Mouse (Mus musculus) thymus, adult 2 months (tissue): Measurements from ENCODE around the gene Slc2a2. TPM values are rescaled to one million over a fixed set of nuclear protein-coding genes. Genes with fewer than 3 reads are reported as not detected.
A peak's percentile ranks its signal among the peaks of the same experiment; 100 is the strongest.
"Not testable (repeated sequence)": the region's sequence is repeated elsewhere in the genome, so short reads cannot be mapped to it uniquely, and the experiment has no call there.

Experiments
- DNase-seq: peaks from one replicate; pipeline ENCODE4 v3.0.0; 2021
- H3K27ac ChIP-seq: fragments of 200-500 bp; 2 replicates; pipeline ENCODE4 v1.5.1; 2012; ENCODE audit warnings: low read length, control low read depth; ENCODE audit not compliant: control insufficient read depth, insufficient read depth
- H3K27me3 ChIP-seq: fragments of 200-500 bp; 2 replicates; pipeline ENCODE4 v1.6.1; 2012; ENCODE audit warnings: mild to moderate bottlenecking, low read length, moderate library complexity, mixed read lengths; ENCODE audit not compliant: control insufficient read depth, insufficient read depth
- H3K36me3 ChIP-seq: fragments of 200-500 bp; 2 replicates; pipeline ENCODE4 v1.6.1; 2012; ENCODE audit warnings: mild to moderate bottlenecking, low read length, moderate library complexity; ENCODE audit not compliant: control insufficient read depth, insufficient read depth
- H3K4me1 ChIP-seq: fragments of 200-500 bp; replicated peaks from 2 replicates; pipeline ENCODE4 v1.6.1; 2012; ENCODE audit warnings: low read length; ENCODE audit not compliant: control insufficient read depth, insufficient read depth
- H3K4me3 ChIP-seq: fragments of 200-500 bp; 2 replicates; pipeline ENCODE4 v1.5.1; 2012; ENCODE audit warnings: mild to moderate bottlenecking, low read length, control low read depth, moderate library complexity; ENCODE audit not compliant: control insufficient read depth, insufficient read depth
- CTCF ChIP-seq: fragments of 200-500 bp; IDR thresholded peaks from 2 replicates; pipeline ENCODE4 v1.5.1; 2012; ENCODE audit warnings: mild to moderate bottlenecking, control low read depth, low read length, moderate library complexity, borderline replicate concordance; ENCODE audit not compliant: control insufficient read depth, poor library complexity, insufficient read depth; ENCODE audit errors: extremely low read depth
- POLR2A ChIP-seq: fragments of 200-500 bp; IDR thresholded peaks from 2 replicates; pipeline ENCODE4 v1.6.1; 2012; ENCODE audit warnings: mild to moderate bottlenecking, low read length, control low read depth, moderate library complexity; ENCODE audit not compliant: control insufficient read depth, poor library complexity, insufficient read depth; ENCODE audit errors: extremely low read depth
- WGBS: fragments of 180-500 bp; shearing (Covaris S2); methylation state at CpG from one replicate; pipeline ENCODE4 v1.1.7; 2018; 5-methylcytosine and 5-hydroxymethylcytosine counted together
- polyA plus RNA-seq: library from polyadenylated mRNA; depleted of rRNA; stranded (reverse); fragments of >200 nt; gene quantifications from 2 replicates; pipeline ENCODE4 v1.2.3, GENCODE M21; 2012

The Slc2a2 gene
- polyA plus RNA-seq, 1 experiment = 0.08 TPM

DNA sequence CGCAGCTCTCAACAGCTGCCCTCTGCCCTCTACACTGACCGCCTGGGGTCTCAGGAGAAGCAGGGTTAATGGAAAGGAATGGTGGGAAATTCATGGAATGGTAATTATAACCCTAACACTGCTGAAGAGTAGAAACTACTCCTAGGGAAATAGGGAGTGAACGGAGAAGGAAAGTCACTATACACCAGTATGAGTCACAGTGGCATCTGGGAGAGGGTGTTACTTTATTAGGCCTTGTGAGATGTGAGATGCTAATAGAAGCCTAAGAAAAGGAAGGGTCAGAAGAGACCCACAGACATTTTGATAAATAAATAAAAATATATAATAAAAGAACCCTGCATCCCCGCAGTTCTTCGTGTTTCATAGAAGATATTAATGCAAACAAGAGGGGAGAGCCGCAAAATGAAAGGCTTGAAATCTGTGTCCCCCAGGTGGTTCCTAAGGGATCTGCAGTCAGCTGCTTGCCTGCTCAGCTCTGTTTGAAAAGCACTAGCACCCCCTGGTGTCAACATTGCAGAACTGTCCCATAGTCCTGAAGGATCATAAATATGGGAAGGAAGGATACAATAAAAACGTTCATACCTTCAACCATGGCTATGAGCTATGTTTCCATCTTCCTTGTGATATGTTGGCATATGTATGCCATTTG is 48.3 kb downstream of the Slc2a2 start:
- Histone ChIP-seq H3K27ac (no peak overlapping the region), H3K27me3 (no peaks in the 10 kb centered on the region), H3K4me3 (no peak overlapping the region), H3K36me3 (no peaks in the 10 kb centered on the region), H3K4me1 (no peaks in the 10 kb centered on the region)
- DNase-seq = peak; percentile 71
- 40% methylated on average over 7 of the region's 7 CpGs for WGBS
- peak; percentile 27; the same call in 1 of the 2 replicates for TF ChIP-seq CTCF
- TF ChIP-seq POLR2A = no peak

DNA sequence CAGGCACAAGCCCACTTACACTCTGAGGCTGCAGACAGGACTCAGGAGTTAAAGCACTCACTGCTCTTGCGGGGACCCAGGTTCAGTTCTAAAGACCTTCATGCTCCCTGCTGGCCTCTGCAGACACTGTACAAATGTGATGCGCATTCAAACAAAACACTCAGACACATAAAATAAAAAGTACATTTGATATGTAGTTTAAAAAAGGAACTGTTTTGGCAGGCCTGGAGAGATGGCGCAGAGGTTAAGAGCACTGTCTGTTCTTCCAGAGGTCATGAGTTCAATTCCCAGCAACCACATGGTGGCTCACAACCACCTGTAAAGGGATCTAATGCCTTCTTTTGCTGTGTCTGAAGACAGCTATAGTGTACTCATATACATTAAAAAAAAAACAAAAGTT is 50.4 kb downstream of the Slc2a2 start:
- no peaks in the 10 kb centered on the region for H3K36me3 ChIP-seq
- no peak overlapping the region for H3K27ac ChIP-seq
- 97% methylated on average over 3 of the region's 3 CpGs for WGBS
- H3K4me1 ChIP-seq = no peaks in the 10 kb centered on the region
- no peaks in the 10 kb centered on the region for H3K27me3 ChIP-seq
- no peak overlapping the region for H3K4me3 ChIP-seq
- DNase-seq = no peak
- no peak for TF ChIP-seq CTCF

DNA sequence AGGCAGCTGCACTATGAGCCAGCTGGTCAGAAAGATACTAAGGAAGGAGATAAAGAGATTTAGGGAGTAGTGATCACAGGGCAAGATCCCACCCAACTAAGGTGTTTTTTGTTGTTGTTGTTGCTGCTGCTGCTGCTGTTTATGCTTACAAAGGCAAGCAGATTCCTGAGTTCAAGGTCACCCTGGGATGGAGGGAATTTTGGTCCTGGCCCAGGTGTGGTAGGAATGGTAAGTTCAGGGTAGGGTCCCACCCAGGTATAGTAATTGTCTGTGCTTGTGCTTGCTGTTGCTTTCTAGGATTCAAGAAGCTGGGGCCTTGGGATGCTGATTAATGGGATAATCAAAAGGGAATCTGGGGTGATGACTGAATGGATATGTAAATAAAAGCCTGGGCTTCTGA is 51.3 kb downstream of the Slc2a2 start:
- Histone ChIP-seq H3K27ac (no peak overlapping the region), H3K4me1 (no peaks in the 10 kb centered on the region), H3K27me3 (no peaks in the 10 kb centered on the region), H3K36me3 (no peaks in the 10 kb centered on the region), H3K4me3 (no peak overlapping the region)
- TF ChIP-seq CTCF (no peak), POLR2A (no peak)
- no peak for DNase-seq

DNA sequence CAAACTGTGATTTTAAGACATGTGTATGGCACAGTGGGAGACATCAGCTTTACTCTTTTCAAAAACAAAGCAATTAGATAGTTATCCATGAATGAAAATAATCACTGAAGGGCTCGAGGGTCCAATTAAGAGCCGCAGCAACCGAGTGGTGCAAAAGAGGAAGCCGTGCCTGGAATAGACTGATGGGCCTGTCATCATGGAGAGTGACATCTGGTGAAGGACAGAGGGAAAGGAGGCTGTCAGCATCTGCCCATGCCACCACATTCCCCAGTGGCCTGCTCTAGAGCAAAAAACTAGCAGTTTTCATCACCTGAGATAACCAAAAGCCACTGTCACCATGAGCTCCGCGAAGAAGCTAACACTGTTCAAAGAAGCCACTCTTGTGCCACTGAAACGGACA is 57.8 kb downstream of the Slc2a2 start:
- no peak overlapping the region for H3K27ac ChIP-seq
- no peak overlapping the region for H3K4me3 ChIP-seq
- H3K4me1 ChIP-seq = no peaks in the 10 kb centered on the region
- 84% methylated on average over 7 of the region's 7 CpGs for WGBS
- no peak for DNase-seq
- no peak for TF ChIP-seq CTCF
- TF ChIP-seq POLR2A = no peak
- H3K36me3 ChIP-seq = no peaks in the 10 kb centered on the region
- no peaks in the 10 kb centered on the region for H3K27me3 ChIP-seq

DNA sequence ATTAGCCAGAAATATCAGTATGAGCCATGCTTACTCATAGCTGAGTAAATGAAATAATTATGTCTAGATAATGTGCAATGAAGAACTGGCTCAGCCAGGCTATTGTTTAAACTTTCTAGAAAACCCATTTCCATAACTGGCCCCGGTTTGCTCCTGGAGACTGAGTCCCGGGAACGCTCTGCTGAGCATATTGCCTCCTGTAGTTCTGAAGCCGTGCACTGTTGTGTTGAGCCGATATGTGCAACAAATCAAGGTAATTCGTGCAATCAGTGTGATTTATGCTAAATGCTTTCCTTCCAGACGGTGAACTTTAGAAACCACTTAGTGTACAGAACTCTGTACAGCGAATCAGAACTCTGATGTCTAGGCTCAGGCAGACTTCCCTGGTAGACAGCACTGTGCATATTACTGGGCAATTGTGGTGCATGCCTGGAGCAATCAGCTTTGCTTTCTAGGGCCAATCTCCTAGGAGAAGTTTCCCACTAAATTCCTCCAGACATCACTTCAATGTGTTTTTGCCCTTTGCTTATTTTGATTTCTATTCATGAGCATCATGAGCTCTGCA is 63.6 kb downstream of the Slc2a2 start:
- 92% methylated on average over 8 of the region's 8 CpGs for WGBS
- Histone ChIP-seq H3K36me3 (no peaks in the 10 kb centered on the region), H3K4me1 (no peaks in the 10 kb centered on the region), H3K27ac (no peak overlapping the region), H3K4me3 (no peak overlapping the region), H3K27me3 (no peaks in the 10 kb centered on the region)
- DNase-seq = no peak
- TF ChIP-seq CTCF = no peak
- no peak for TF ChIP-seq POLR2A

DNA sequence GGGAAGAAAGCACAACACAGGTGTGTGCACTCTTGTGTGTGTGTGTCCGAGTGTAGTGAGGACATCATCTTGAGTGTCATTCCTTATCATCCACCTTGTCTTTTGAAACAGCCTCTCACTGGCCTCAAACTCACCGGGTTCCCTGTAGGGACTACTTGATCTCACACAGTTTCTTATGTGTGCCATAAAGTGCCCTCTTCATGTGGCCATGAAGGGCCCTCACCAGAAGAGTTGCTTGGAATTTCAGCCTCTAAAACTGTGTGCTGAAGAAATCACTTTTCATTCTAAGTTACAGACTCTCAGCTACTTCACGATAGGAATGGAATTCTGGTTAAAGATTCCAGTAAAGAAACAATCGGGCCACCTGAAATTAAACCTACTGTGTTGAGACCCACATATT is 69.2 kb downstream of the Slc2a2 start:
- H3K4me1 ChIP-seq = no peaks in the 10 kb centered on the region
- no peaks in the 10 kb centered on the region for H3K27me3 ChIP-seq
- H3K36me3 ChIP-seq = no peaks in the 10 kb centered on the region
- no peak overlapping the region for H3K4me3 ChIP-seq
- no peak overlapping the region for H3K27ac ChIP-seq
- no peak for TF ChIP-seq CTCF
- TF ChIP-seq POLR2A = no peak
- 94% methylated on average over 4 of the region's 4 CpGs for WGBS
- DNase-seq = no peak

DNA sequence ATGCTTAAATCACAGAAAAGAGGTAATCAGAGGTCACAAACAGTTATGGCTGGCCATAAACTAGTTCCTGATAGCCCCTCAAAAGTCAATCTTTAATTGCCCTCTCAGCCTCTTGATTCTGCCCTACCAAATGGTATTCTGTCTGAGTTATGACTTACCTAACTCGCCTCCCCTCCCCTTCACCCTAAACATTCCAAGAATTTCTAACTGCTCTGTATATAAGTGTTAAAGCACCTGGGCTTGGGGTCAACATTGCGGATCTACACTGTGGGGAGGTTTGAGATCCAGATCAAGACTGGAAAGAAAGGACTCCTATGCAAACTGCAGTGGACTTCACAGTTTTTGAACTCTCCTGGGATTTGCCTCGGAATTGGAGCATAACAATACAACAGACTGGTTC is 70.5 kb downstream of the Slc2a2 start:
- H3K4me3 ChIP-seq = no peak overlapping the region
- H3K36me3 ChIP-seq = no peaks in the 10 kb centered on the region
- no peak for DNase-seq
- TF ChIP-seq POLR2A = no peak
- no peak for TF ChIP-seq CTCF
- 89% methylated on average over 3 of the region's 3 CpGs for WGBS
- H3K27ac ChIP-seq = no peak overlapping the region
- no peaks in the 10 kb centered on the region for H3K4me1 ChIP-seq
- H3K27me3 ChIP-seq = no peaks in the 10 kb centered on the region

DNA sequence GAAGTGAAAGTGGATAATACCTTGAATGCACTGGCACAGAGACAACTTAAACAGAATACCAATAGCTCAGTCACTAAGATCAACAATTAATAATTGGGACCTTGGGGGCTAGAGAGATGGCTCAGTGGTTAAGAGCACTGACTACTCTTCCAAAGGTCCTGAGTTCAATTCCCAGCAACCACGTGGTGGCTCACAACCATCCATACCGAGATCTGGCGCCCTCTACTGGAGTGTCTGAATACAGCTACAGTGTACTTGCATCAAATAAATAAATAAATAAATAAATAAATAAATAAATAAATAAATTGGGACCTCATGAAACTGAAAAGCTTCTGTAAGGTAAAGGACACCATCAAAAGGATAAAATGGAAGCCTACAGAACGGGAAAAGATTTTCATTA is 75.2 kb downstream of the Slc2a2 start:
- H3K27me3 ChIP-seq, H3K36me3 ChIP-seq, H3K4me1 ChIP-seq, H3K4me3 ChIP-seq, H3K27ac ChIP-seq, DNase-seq: not testable (repeated sequence)
- 74% methylated on average over 4 of the region's 4 CpGs for WGBS
